Mouse (Mus musculus) cerebellum, adult 11-12 months (tissue): ENCODE data around the gene Skiv2l.
"Not testable (repeated sequence)": the region's sequence is repeated elsewhere in the genome, so short reads cannot be mapped to it uniquely, and the experiment has no call there.

ENCODE experiments used
- DNase-seq: peaks from one replicate; pipeline ENCODE4 v3.0.0; 2022

The Skiv2l gene

GRCm38 (mm10) chr17:34810811-34811210, 39.2 kb downstream of the Skiv2l start:
- not testable (repeated sequence) for DNase-seq

GRCm38 (mm10) chr17:34810411-34810810, 39.6 kb downstream of the Skiv2l start:
- not testable (repeated sequence) for DNase-seq

GRCm38 (mm10) chr17:34808599-34809205, 41.3 kb downstream of the Skiv2l start:
- DNase-seq, result no peak

GRCm38 (mm10) chr17:34807176-34807575, 42.8 kb downstream of the Skiv2l start:
- DNase-seq, result no peak

- DNase-seq, result no peak
Measured at GRCm38 (mm10) chr17:34804871-34805562, 45.0 kb downstream of the Skiv2l start.

GRCm38 (mm10) chr17:34804301-34804700, 45.7 kb downstream of the Skiv2l start, which contains the start of gene Cyp21a1:
Gene Cyp21a1 (minus strand): TSS chr17:34804561.
- DNase-seq, result not testable (repeated sequence)

GRCm38 (mm10) chr17:34803367-34803766, 46.6 kb downstream of the Skiv2l start:
- not testable (repeated sequence) for DNase-seq

GRCm38 (mm10) chr17:34802756-34803155, 47.3 kb downstream of the Skiv2l start:
- DNase-seq, result not testable (repeated sequence)

GRCm38 (mm10) chr17:34800781-34801305, 49.2 kb downstream of the Skiv2l start:
- DNase-seq, result not testable (repeated sequence)

GRCm38 (mm10) chr17:34799531-34799925, 50.5 kb downstream of the Skiv2l start:
- DNase-seq, result no peak

GRCm38 (mm10) chr17:34798866-34799530, 51.0 kb downstream of the Skiv2l start:
- DNase-seq, result no peak

- not testable (repeated sequence) for DNase-seq
Measured at GRCm38 (mm10) chr17:34798071-34798470, 51.9 kb downstream of the Skiv2l start.

GRCm38 (mm10) chr17:34797211-34797995, 52.6 kb downstream of the Skiv2l start:
- not testable (repeated sequence) for DNase-seq

- DNase-seq, result no peak
Measured at GRCm38 (mm10) chr17:34796311-34797140, 53.5 kb downstream of the Skiv2l start.

- DNase-seq, result peak; percentile 17
Measured at GRCm38 (mm10) chr17:34795633-34796032, 54.4 kb downstream of the Skiv2l start.

GRCm38 (mm10) chr17:34795016-34795415, 55.0 kb downstream of the Skiv2l start:
- no peak for DNase-seq
